Mouse (Mus musculus) layer of hippocampus, adult 9-11 months (tissue): ENCODE measurements around the gene Platr17.
"Not testable (repeated sequence)": the region's sequence is repeated elsewhere in the genome, so short reads cannot be mapped to it uniquely, and the experiment has no call there.

ENCODE experiments used
- DNase-seq: peaks from one replicate; pipeline ENCODE4 v3.0.0; 2022

Platr17 gene

DNA sequence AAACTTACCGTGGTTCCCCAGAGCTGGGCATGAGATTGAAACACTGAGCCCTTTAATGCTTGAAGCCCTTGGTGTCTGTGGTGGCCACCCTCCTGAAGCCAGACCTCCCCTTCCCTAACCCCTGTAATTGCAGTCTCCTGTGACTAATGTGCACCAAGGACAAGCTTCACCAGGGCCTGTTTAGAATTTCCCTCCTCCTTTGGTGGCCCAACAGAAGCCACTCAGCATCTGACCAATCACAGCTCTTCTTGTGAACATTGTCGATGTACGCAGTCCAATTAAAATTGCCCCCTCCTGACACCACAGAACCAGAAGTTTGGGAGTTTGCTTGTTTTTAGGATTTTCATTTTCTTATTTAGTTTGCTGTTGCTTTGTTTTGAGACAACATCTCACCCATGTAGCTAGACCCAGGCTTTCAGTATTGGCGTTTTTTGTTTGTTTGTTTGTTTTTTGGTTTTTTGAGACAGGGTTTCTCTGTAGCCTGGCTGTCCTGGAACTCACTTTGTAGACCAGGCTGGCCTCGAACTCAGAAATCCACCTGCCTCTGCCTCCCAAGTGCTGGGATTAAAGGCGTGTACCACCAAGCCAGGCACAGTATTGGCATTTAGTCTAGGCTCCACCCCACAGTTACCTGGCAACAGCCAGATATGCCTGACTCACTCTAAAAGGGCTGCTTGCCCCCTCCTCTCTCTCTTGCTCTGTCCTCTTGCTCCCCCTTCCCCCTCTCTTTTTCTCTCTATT lies 854 bp upstream of the Platr17 start:
- DNase-seq, result not testable (repeated sequence)

DNA sequence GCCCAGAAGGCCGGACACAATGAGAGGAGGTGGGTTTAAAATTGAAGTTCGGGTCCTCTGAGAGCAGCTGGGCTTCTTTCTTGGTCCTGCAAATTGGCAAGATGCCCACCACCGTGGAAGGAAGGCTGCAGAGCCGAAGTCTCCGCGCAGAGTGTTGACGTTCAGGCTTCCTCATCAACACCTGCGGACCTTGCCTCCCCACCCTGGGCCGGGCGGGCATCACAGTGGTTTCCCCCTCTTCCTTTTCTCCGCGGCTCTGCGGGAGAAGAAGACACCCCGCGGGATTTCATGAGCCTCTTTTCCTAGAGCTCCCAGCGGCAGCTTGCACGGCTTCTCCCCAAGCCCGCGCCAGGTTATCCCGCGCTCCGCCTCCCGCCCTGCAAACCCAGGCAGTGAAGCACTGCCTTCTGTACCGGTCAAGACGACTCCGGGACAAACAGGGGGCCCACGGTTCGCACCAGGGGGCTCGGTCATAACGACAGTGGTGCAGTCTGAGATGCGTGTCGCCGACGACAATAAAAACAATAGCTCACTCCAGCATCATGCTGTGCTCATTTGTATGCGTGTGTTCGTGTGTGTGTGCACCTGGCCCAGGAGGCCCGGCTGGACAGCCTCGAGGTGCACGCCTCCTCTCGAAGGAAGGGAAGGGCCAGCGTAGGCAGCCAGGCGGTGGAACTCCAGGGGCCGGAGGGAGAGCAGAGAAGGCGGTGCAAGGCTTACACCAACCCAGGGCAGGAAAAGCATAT lies 3.6 kb downstream of the Platr17 start:
- peak; percentile 65 for DNase-seq

- DNase-seq, result peak; percentile 99
Measured at GRCm38 (mm10) chr17:33909077-33909868, 4.3 kb downstream of the Platr17 start, which contains the start of gene Daxx. Daxx (plus strand) TSS chr17:33909414.

GRCm38 (mm10) chr17:33909869-33910250 lies 4.9 kb downstream of the Platr17 start:
- no peak for DNase-seq

DNA sequence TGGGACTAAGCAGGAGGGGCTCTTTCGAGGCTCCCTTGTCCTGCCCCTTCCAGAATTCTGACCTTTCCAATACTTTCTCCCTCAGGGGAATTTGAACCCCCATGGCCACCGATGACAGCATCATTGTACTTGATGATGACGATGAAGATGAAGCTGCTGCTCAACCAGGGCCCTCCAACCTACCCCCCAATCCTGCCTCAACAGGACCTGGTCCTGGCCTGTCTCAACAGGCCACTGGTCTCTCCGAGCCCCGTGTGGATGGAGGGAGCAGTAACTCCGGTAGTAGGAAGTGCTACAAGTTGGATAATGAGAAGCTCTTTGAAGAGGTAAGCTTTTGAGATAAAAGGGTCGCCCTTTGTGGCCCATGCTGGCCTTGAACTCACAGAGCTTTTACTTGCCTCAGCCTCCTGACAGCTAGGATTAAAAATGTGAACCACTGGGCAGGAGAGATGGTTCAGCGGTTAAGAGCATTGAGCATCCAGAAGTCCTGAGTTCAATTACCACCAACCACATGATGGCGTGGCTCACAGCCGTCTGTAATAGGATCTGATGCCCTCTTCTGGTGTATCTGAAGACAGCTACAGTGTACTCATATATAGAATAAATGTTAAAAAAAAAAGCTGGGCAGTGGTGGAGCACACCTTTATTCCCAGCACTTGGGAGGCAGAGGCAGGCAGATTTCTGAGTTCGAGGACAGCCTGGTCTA lies 5.6 kb downstream of the Platr17 start:
- DNase-seq, result no peak

DNA sequence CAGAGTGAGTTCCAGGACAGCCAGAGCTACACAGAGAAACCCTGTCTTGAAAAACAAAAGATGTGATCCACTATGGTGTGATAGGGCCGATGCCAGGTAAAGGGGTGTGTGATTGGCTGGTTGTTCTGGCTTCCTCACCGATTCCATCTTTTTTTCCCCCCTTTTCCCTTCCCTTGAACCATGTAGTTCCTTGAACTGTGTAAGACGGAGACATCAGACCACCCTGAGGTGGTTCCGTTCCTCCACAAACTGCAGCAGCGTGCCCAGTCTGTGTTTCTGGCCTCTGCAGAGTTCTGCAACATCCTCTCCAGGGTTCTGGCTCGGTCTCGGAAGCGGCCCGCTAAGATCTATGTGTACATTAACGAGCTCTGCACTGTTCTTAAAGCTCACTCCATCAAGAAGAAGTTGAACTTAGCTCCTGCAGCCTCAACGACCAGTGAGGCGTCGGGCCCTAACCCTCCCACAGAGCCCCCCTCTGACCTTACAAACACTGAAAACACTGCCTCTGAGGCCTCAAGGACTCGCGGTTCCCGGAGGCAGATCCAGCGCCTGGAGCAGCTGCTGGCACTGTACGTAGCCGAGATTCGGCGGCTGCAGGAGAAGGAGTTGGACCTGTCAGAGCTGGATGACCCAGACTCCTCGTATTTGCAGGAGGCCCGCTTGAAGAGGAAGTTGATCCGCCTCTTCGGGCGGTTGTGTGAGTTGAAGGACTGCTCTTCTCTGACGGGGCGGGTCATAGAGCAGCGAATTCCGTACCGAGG lies 6.3 kb downstream of the Platr17 start:
- DNase-seq, result no peak

DNA sequence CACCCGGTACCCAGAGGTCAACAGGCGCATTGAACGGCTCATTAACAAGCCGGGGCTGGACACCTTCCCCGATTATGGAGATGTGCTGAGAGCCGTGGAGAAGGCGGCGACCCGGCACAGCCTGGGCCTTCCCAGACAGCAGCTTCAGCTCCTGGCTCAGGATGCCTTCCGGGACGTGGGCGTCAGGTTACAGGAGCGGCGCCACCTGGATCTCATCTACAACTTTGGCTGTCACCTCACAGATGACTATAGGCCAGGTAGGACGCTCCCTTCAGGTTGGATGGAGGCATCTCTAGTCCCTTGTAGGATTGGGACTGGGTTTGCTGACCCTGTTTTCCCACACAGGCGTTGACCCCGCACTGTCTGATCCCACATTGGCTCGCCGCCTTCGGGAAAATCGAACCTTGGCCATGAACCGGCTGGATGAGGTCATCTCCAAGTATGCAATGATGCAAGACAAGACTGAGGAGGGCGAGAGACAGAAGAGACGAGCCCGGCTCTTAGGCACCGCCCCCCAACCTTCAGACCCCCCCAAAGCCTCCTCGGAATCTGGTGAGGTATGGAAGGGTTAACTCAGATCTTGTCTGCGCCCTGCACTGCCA lies 7.0 kb downstream of the Platr17 start:
- DNase-seq, result no peak

GRCm38 (mm10) chr17:33913264-33913663 lies 8.3 kb downstream of the Platr17 start:
- DNase-seq, result no peak

DNA sequence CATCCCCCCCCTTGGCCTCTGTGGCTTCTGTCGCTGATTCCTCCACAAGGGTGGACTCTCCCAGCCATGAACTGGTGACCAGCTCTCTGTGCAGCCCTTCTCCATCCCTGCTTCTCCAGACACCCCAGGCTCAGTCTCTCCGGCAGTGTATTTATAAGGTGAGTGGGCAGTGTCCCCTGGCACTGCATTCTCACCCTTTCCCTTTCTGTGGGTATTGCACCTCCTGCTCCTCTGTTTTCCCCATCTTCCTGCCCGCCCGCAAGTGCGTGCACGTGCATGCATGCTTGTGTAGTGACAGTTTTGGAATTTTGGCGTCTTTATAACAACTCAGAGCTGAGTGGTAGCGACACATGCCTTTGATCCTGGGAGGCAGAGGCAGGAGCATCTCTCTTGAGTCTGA lies 9.0 kb downstream of the Platr17 start:
- no peak for DNase-seq

DNA sequence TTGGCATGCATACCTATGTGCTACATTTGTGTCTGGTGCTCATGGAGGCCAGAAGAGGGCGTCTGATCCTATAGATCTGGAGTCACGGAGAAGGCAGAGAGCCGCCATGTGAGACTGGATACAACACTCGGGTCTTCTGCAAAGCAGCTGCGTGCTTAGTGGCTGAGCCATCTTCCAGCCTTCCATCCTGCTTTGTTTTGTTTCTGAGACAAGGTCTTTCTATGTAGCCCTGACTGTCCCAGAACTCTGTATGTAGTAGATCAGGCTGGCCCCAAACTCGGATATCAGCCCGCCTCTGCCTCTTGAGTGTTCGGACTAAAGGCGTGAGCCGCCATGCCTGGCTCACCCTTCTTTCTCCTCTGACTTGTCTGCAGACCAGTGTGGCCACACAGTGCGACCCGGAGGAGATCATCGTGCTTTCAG lies 10.0 kb downstream of the Platr17 start:
- DNase-seq, result no peak

GRCm38 (mm10) chr17:33915671-33916250 lies 10.8 kb downstream of the Platr17 start, which contains the start of the genes Tapbp and Zbtb22:
Tapbp (plus strand) TSS chr17:33915899.
Zbtb22 (plus strand) TSS chr17:33915904.
- DNase-seq, result peak; percentile 97

GRCm38 (mm10) chr17:33916294-33916693 lies 11.4 kb downstream of the Platr17 start:
- DNase-seq, result no peak

DNA sequence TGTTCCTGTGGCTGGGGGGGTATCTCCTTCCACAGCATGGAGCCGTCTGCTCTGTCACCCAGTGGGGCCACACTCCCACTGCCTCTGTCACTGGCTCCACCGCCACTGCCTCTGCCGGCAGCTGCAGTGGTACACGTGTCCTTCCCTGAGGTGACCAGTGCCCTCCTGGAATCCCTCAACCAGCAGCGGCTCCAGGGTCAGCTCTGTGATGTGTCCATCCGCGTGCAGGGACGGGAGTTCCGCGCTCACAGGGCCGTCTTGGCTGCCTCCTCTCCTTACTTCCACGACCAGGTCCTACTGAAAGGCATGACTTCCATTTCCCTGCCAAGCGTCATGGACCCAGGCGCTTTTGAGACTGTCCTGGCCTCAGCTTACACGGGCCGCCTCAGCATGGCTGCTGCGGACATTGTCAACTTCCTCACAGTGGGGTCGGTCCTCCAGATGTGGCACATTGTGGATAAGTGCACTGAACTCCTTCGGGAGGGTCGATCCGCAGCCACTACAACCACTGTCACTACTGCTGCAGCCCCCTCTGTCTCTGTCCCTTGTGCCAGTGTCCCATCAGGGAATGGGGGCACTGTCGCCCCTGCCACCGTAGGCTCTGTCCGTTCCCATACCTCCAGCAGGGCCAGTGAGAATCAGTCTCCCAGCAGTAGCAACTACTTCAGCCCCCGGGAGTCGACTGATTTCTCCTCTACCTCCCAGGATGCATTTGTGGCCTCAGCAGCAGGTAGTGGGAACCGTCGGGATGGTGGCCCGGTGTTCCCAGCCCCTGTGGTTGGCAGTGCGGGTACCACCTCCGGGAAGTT lies 12.1 kb downstream of the Platr17 start:
- DNase-seq, result no peak

GRCm38 (mm10) chr17:33917656-33918292 lies 12.8 kb downstream of the Platr17 start:
- no peak for DNase-seq

DNA sequence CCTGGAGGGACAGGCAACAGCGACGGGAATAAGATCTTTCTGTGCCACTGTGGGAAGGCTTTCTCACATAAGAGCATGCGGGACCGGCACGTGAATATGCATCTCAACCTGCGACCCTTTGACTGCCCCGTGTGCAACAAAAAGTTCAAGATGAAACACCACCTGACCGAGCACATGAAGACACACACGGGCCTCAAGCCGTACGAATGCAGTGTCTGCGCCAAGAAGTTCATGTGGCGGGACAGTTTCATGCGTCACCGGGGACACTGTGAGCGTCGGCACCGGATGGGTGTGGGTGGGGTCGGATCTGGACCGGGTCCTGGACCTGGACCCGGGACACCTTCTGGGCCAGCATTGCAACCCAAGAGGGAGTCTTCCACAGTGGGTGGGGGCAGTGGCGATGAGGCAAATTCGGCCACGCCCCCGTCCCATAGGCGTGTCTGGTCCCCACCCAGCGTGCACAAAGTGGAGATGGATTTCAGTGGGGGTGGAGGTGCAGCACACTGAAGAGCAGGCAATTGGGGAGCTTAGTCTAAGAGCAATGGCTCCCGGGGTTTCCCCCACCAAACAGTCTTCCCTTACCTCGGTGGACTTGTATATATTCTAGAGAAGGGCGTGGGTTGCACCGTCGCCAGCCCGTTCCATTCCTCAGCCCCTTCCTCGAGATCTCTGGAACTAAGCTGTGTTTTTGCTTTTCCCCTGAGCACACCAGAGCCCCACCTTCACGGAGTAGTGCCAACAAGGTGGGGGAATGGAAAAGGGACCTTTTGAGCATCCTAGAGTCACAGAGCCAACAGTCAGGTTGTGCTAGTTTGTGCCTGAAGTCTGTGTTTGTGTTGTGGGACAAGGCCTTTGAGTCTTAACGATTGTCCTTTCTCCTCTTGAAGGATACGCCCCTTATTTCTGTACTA lies 13.6 kb downstream of the Platr17 start:
- DNase-seq, result no peak

DNA sequence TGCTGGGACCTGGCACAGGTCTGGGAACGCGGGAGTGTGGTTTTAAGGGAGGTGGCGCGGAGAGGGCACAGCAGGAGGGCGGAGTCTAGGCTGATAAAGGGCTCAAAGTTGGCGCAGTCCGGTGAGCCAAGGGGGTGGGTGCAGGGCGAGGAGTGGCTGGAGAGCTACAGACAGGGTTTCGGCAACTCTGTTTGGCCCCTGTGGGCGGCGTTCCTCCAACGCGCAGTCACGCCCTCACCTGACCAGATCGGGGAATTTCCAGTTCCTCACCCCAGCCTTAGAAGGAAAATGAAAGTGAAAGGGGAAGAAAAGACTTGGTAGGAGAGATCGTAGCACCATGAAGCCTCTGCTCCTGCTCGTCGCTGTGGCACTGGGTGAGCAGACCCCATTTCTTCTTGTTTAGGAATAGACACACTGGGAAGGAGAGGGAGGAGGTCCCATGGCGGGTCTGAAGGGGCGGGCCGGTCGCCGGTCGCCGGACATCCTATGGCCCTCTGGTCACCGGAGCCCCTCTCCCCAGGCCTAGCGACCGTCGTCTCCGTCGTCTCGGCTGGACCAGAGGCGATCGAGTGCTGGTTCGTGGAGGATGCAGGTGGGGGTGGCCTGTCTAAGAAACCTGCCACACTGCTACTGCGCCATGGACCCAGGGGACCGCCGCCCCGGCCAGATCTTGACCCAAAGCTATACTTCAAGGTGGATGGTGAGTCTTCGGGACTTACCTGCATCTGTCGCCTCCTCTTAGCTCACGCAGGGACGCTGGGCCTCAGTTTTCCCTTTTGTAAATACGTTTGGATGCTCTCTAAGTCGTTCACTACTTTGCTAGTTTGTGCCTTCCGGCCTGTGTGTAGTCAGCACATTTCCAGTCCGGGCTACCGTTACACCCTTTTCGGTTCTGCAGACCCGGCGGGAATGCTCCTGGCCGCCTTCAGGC lies 14.7 kb downstream of the Platr17 start:
- DNase-seq, result peak; percentile 77
